Mouse (Mus musculus) bone marrow, adult 2 months (tissue): ENCODE measurements around the gene 1700020D05Rik.

Source experiments
- CTCF ChIP-seq: fragments of 200-500 bp; IDR thresholded peaks from 2 replicates; pipeline ENCODE4 v1.5.1; 2011; ENCODE audit warnings: low read length, control low read depth; ENCODE audit not compliant: control insufficient read depth, insufficient read depth
- POLR2A ChIP-seq: fragments of 200-500 bp; IDR thresholded peaks from 2 replicates; pipeline ENCODE4 v1.6.1; 2011; ENCODE audit warnings: low read depth, mild to moderate bottlenecking, control low read depth, low read length, borderline replicate concordance; ENCODE audit not compliant: control insufficient read depth

DNA sequence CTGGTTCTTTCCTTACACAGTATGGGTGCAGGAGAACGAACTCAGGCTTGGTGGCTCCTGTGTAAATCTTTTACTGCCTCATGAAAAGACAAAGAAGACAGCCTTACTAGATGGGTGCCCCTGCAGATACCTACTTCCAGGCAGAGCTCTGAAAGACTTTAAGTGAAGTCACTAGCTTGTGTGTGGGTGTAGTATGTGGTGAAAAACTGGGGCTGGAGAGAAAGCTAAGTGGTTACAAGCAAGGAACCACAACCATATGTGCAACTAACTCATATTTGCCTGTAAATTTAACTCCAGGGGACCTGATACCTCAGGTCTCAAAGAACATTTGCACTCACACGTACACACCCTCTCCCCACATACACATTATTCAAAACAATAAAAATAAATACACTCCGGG, 43.7 kb downstream of the 1700020D05Rik start:
- TF ChIP-seq POLR2A, result no peak
- no peak for TF ChIP-seq CTCF
